Mouse (Mus musculus): ENCODE measurements around the gene Mettl5.

GRCm38 (mm10) chr2:69829680-69830079 lies 55.7 kb downstream of the Mettl5 start:
- no peak for TF ChIP-seq CTCF (IDR thresholded peaks at IDR 0.05; ENCODE audit: control insufficient read depth, insufficient read depth, insufficient read length)
- no peak for TF ChIP-seq USF1 (IDR thresholded peaks at IDR 0.05; ENCODE audit: low read depth)
- TF ChIP-seq CEBPB (IDR thresholded peaks at IDR 0.05; ENCODE audit: low read depth): no peak
- TF ChIP-seq MAX (IDR thresholded peaks at IDR 0.05): no peak
